Mouse (Mus musculus): Measurements from ENCODE around the gene Slc18a3.

DNA sequence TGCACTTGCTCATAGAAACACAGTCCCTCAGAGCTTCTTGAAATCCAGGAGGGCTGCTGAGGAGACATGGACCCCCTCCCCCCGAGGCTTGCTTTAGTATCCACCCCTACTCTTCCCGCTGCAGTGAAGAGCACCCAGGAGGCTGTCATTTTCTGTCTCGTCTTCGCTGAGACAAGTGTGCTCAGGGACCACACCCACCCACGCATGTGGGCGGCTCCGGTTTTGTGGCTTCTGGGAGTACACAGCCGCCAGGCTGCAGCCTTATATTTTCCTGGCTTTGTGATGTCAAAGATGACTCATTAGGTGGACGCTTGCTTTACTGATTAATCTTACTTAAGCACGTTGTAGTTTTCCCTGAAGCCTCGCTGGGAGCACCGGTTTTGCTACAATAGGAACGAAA is 27.9 kb upstream of the Slc18a3 start:
- TF ChIP-seq POLR2A (IDR thresholded peaks at IDR 0.05; ENCODE audit: insufficient read depth, low read depth, low read length): no peak
- no peak for TF ChIP-seq EP300 (IDR thresholded peaks at IDR 0.05; ENCODE audit: insufficient read depth, low read depth, low read length)
- no peak for TF ChIP-seq CTCF (IDR thresholded peaks at IDR 0.05)
